Mouse (Mus musculus): ENCODE data around the gene Car10.

Car10 gene

GRCm38 (mm10) chr11:93490211-93490820, 392.5 kb downstream of the Car10 start:
- no peak for DNase-seq (ENCODE audit: low spot score in 2 of 2)

- no peak for DNase-seq (ENCODE audit: low spot score in 2 of 2)
Observed at GRCm38 (mm10) chr11:93497896-93498295, 400.1 kb downstream of the Car10 start.

GRCm38 (mm10) chr11:93500442-93500841, 402.6 kb downstream of the Car10 start:
- no peak for DNase-seq (ENCODE audit: low spot score in 2 of 2)

GRCm38 (mm10) chr11:93501671-93502070, 403.8 kb downstream of the Car10 start:
- no peak for DNase-seq (ENCODE audit: low spot score in 2 of 2)

- no peak for DNase-seq (ENCODE audit: low spot score in 2 of 2)
Observed at GRCm38 (mm10) chr11:93502864-93503263, 405.0 kb downstream of the Car10 start.

GRCm38 (mm10) chr11:93503469-93503868, 405.6 kb downstream of the Car10 start:
- DNase-seq (ENCODE audit: low spot score in 2 of 2) = no peak

- no peak for DNase-seq (ENCODE audit: low spot score in 2 of 2)
Observed at GRCm38 (mm10) chr11:93509527-93510235, 411.9 kb downstream of the Car10 start.

GRCm38 (mm10) chr11:93512843-93513242, 415.0 kb downstream of the Car10 start:
- no peak for DNase-seq (ENCODE audit: low spot score in 2 of 2)

- no peak for DNase-seq (ENCODE audit: low spot score in 2 of 2)
Observed at GRCm38 (mm10) chr11:93514396-93514795, 416.6 kb downstream of the Car10 start.

GRCm38 (mm10) chr11:93515566-93515965, 417.7 kb downstream of the Car10 start:
- DNase-seq (ENCODE audit: low spot score in 2 of 2) = no peak

GRCm38 (mm10) chr11:93516216-93516615, 418.4 kb downstream of the Car10 start:
- DNase-seq (ENCODE audit: low spot score in 2 of 2) = no peak

GRCm38 (mm10) chr11:93516946-93517345, 419.1 kb downstream of the Car10 start:
- DNase-seq (ENCODE audit: low spot score in 2 of 2) = no peak

- no peak for DNase-seq (ENCODE audit: low spot score in 2 of 2)
Observed at GRCm38 (mm10) chr11:93522501-93522900, 424.7 kb downstream of the Car10 start.

- DNase-seq (ENCODE audit: low spot score in 2 of 2) = no peak
Observed at GRCm38 (mm10) chr11:93525921-93526320, 428.1 kb downstream of the Car10 start.

- DNase-seq (ENCODE audit: low spot score in 2 of 2) = peak; percentile 19 to 46
Observed at GRCm38 (mm10) chr11:93531029-93531680, 433.3 kb downstream of the Car10 start.

- DNase-seq (ENCODE audit: low spot score in 2 of 2) = no peak
Observed at GRCm38 (mm10) chr11:93536244-93536643, 438.4 kb downstream of the Car10 start.

- no peak for DNase-seq (ENCODE audit: low spot score in 2 of 2)
Observed at GRCm38 (mm10) chr11:93548904-93549303, 451.1 kb downstream of the Car10 start.

GRCm38 (mm10) chr11:93550908-93551307, 453.1 kb downstream of the Car10 start:
- peak in 1 of 2 experiments; percentile 1 for DNase-seq (ENCODE audit: low spot score in 2 of 2)

GRCm38 (mm10) chr11:93559118-93559517, 461.3 kb downstream of the Car10 start:
- DNase-seq (ENCODE audit: low spot score in 2 of 2) = no peak

- DNase-seq (ENCODE audit: low spot score in 2 of 2) = no peak
Observed at GRCm38 (mm10) chr11:93560570-93560969, 462.7 kb downstream of the Car10 start.

- no peak for DNase-seq (ENCODE audit: low spot score in 2 of 2)
Observed at GRCm38 (mm10) chr11:93562330-93562865, 464.6 kb downstream of the Car10 start.

- DNase-seq (ENCODE audit: low spot score in 2 of 2) = no peak
Observed at GRCm38 (mm10) chr11:93565756-93566155, 467.9 kb downstream of the Car10 start.

Measured in heart, adult 9 months (tissue).